In the genomic region with DNA sequence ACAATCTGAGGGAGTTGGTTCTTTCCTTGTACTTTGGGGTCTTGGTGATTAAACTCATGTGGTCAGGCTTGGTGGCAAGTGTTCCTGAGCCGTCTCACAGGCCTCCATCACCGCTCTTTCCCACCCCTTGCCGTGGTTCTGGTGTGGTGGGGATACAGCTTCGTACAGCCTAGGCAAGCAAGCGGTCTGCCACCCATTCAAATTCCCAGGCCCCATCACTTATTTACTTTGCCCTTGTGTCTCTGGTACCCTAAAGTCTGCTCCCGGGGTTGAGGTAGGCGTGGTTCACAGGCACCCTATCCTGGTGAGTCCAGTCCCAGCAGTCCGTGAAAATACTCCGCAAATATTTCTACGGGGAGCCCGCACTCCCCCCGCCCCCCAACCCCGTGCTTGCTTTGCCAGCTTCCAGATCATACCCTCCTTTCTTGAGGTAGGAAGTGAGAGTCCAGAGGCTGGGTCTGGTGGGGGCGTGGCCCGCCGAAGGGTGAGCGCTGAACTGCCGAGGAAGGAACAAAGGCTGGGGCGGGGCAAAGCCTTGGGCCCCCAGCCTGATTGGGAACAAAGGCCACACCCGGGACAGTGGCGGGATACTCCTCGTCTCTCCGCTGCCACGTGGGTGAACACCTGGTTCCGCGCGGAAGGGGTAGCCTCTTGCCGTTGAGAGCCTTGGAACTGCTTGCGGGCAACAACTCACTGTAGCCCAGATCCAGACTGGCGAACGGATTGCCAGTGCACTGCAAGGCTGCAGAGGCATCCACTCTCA, we compare ENCODE assay signal across 8 mouse cellular contexts. TPM values are rescaled to one million over a fixed set of nuclear protein-coding genes. Genes with fewer than 3 reads are reported as not detected.
DNase-seq lines count a peak whose midpoint lies in the region; ATAC-seq and TF ChIP-seq lines count a peak whose summit lies in the region.

No protein-coding gene starts in this region.

- peak overlapping the region; percentile 92 for H3K27ac ChIP-seq in bone marrow macrophage, adult 2 months (ENCODE audit: insufficient read depth, low read depth, low read length)

- ATAC-seq in megakaryocyte-erythroid progenitor cell, adult 5-6 weeks (replicated peaks; ENCODE audit: low FRiP score, low TSS enrichment, poor library complexity, severe bottlenecking): peak; percentile 58

- no peaks in the 10 kb centered on the region for H3K9me3 ChIP-seq in erythroblast, embryonic 14.5 days (ENCODE audit: control insufficient read depth, low read length)

- peak overlapping the region; percentile 77 for H3K4me3 ChIP-seq in bone marrow macrophage, adult 2 months (ENCODE audit: insufficient read depth, low read length)
- H3K4me3 ChIP-seq in erythroblast, embryonic 14.5 days (replicated peaks): peak overlapping the region; percentile 65

- intact Hi-C loops in heart, postnatal 25 days (cut with DNase I): no loop called here

- H3K36me3 ChIP-seq in erythroblast, embryonic 14.5 days (ENCODE audit: control insufficient read depth): peaks cover 30% of the 10 kb centered on the region

- DNase-seq in ES-CJ7 (ENCODE audit: low read depth, low spot score): peak; percentile 96
- DNase-seq in heart, postnatal 25 days (ENCODE audit: low spot score): peak; percentile 54
- peak; percentile 85 to 91 for DNase-seq in kidney, postnatal 4 days
- DNase-seq in spleen, postnatal 10 days (ENCODE audit: low spot score in 2 of 2): peak; percentile 59 to 73
- no peak for DNase-seq in left cerebral cortex, adult 9 months (ENCODE audit: low spot score in 2 of 2)

- peaks cover 13% of the 10 kb centered on the region for H3K4me1 ChIP-seq in bone marrow macrophage, adult 2 months (ENCODE audit: control insufficient read depth, insufficient read depth, low read length)
- H3K4me1 ChIP-seq in erythroblast, embryonic 14.5 days (ENCODE audit: control insufficient read depth): peaks cover 43% of the 10 kb centered on the region

- TF ChIP-seq CTCF in bone marrow macrophage, adult 2 months (IDR thresholded peaks at IDR 0.05; ENCODE audit: low read depth, low read length): no peak

- H3K27me3 ChIP-seq in erythroblast, embryonic 14.5 days (ENCODE audit: control insufficient read depth): peaks cover 4% of the 10 kb centered on the region; the same call in 1 of the 2 replicates

- TF ChIP-seq POLR2A in bone marrow macrophage, adult 2 months (IDR thresholded peaks at IDR 0.05; ENCODE audit: borderline replicate concordance, low read depth, low read length): 0 out of 2 replicates have a peak, but pooled peaks have one; percentile 15

RNA-seq across cellular contexts. Expression of gene Chmp2a, which starts 11.7 kb away (rescaled TPM):
- polyA plus RNA-seq in bone marrow macrophage, adult 2 months (2012; ENCODE audit: insufficient read depth, insufficient read length, missing spikeins): 161 and 167 TPM in 2 replicates
- polyA plus RNA-seq in erythroblast, embryonic 14.5 days (2012): 39.9 and 103 TPM in 2 replicates
- total RNA-seq in heart, postnatal 25 days (2021): 100 to 1,000 TPM; 120 to 122 TPM
- 159 and 192 TPM in 2 replicates for total RNA-seq in megakaryocyte-erythroid progenitor cell, adult 5-6 weeks (2014; fragmentation: Nextera tagmentation)
- 142 and 150 TPM in 2 replicates for total RNA-seq in megakaryocyte-erythroid progenitor cell, adult 5-6 weeks (2017)

RNA-seq across cellular contexts. Expression of gene Zbtb45, which starts 13.1 kb away (rescaled TPM):
- 15.6 and 17.3 TPM in 2 replicates for polyA plus RNA-seq in bone marrow macrophage, adult 2 months (2012; ENCODE audit: insufficient read depth, insufficient read length, missing spikeins)
- polyA plus RNA-seq in erythroblast, embryonic 14.5 days (2012): 6.7 and 7.7 TPM in 2 replicates
- total RNA-seq in heart, postnatal 25 days (2021): 10 to 100 TPM in 1 of 2 experiments, 1 to 10 TPM in 1; 7.3 to 10.9 TPM
- 14.0 and 30.8 TPM in 2 replicates for total RNA-seq in megakaryocyte-erythroid progenitor cell, adult 5-6 weeks (2014; fragmentation: Nextera tagmentation)
- 5.1 and 9.2 TPM in 2 replicates for total RNA-seq in megakaryocyte-erythroid progenitor cell, adult 5-6 weeks (2017)

RNA-seq across cellular contexts. Expression of gene Ube2m, which starts 15.1 kb away (rescaled TPM):
- 171 and 193 TPM in 2 replicates for polyA plus RNA-seq in bone marrow macrophage, adult 2 months (2012; ENCODE audit: insufficient read depth, insufficient read length, missing spikeins)
- 22.8 and 28.8 TPM in 2 replicates for polyA plus RNA-seq in erythroblast, embryonic 14.5 days (2012)
- 100 to 1,000 TPM; 190 to 199 TPM for total RNA-seq in heart, postnatal 25 days (2021)
- total RNA-seq in megakaryocyte-erythroid progenitor cell, adult 5-6 weeks (2014; fragmentation: Nextera tagmentation): 222 and 267 TPM in 2 replicates
- 106 and 110 TPM in 2 replicates for total RNA-seq in megakaryocyte-erythroid progenitor cell, adult 5-6 weeks (2017)

RNA-seq across cellular contexts. Expression of gene Trim28, which starts 24.0 kb away (rescaled TPM):
- polyA plus RNA-seq in bone marrow macrophage, adult 2 months (2012; ENCODE audit: insufficient read depth, insufficient read length, missing spikeins): 165 and 177 TPM in 2 replicates
- polyA plus RNA-seq in erythroblast, embryonic 14.5 days (2012): 16.2 and 17.6 TPM in 2 replicates
- 10 to 100 TPM; 86.8 to 96.2 TPM for total RNA-seq in heart, postnatal 25 days (2021)
- total RNA-seq in megakaryocyte-erythroid progenitor cell, adult 5-6 weeks (2014; fragmentation: Nextera tagmentation): 654 and 831 TPM in 2 replicates
- total RNA-seq in megakaryocyte-erythroid progenitor cell, adult 5-6 weeks (2017): 556 and 566 TPM in 2 replicates

RNA-seq across cellular contexts. Expression of gene Slc27a5, which starts 25.0 kb away (rescaled TPM):
- not detected in 2 replicates for polyA plus RNA-seq in bone marrow macrophage, adult 2 months (2012; ENCODE audit: insufficient read depth, insufficient read length, missing spikeins)
- polyA plus RNA-seq in erythroblast, embryonic 14.5 days (2012): not detected in 2 replicates
- not detected for total RNA-seq in heart, postnatal 25 days (2021)
- total RNA-seq in megakaryocyte-erythroid progenitor cell, adult 5-6 weeks (2014; fragmentation: Nextera tagmentation): not detected in 2 replicates
- total RNA-seq in megakaryocyte-erythroid progenitor cell, adult 5-6 weeks (2017): not detected in 2 replicates

Comparison
In these comparisons a context has a peak if more than half of its experiments do, and no peak if none do; other contexts are left out.
1. DNase-seq: peak in ES-CJ7 (single experiment), heart, postnatal 25 days (single experiment), kidney, postnatal 4 days (2 of 2) and spleen, postnatal 10 days (2 of 2); none in left cerebral cortex, adult 9 months (0 of 2).